Mouse (Mus musculus) thymus, postnatal 10 days (tissue): ENCODE data around the gene Mbd3.
"Not testable (repeated sequence)": the region's sequence is repeated elsewhere in the genome, so short reads cannot be mapped to it uniquely, and the experiment has no call there.

Experiments used
- DNase-seq, 2 experiments: peaks; one replicate each; pipeline ENCODE4 v3.0.0; 2021; ENCODE audit warnings: low spot score in 2 of 2

Gene Mbd3

GRCm38 (mm10) chr10:80369995-80370747 is 29.2 kb downstream of the Mbd3 start:
- DNase-seq: peak; percentile 18 to 33

- DNase-seq: no peak
Measured at GRCm38 (mm10) chr10:80368392-80368791, 31.0 kb downstream of the Mbd3 start.

GRCm38 (mm10) chr10:80367954-80368353 is 31.4 kb downstream of the Mbd3 start:
- no peak for DNase-seq

- DNase-seq: no peak
Measured at GRCm38 (mm10) chr10:80365736-80366135, 33.6 kb downstream of the Mbd3 start.

- no peak for DNase-seq
Measured at GRCm38 (mm10) chr10:80363734-80364133, 35.6 kb downstream of the Mbd3 start.

- DNase-seq: no peak
Measured at GRCm38 (mm10) chr10:80357994-80358639, 41.2 kb downstream of the Mbd3 start.

GRCm38 (mm10) chr10:80357336-80357735 is 42.0 kb downstream of the Mbd3 start:
- DNase-seq: no peak

- no peak for DNase-seq
Measured at GRCm38 (mm10) chr10:80356737-80357136, 42.6 kb downstream of the Mbd3 start.

GRCm38 (mm10) chr10:80356001-80356682 is 43.2 kb downstream of the Mbd3 start, which contains the start of gene Plk5:
Gene Plk5, plus strand, starts transcription at chr10:80356459.
- no peak for DNase-seq

GRCm38 (mm10) chr10:80355431-80355830 is 43.9 kb downstream of the Mbd3 start:
- no peak for DNase-seq

- DNase-seq: no peak
Measured at GRCm38 (mm10) chr10:80352727-80353126, 46.6 kb downstream of the Mbd3 start.

- no peak for DNase-seq
Measured at GRCm38 (mm10) chr10:80351896-80352295, 47.5 kb downstream of the Mbd3 start.

- DNase-seq: peak; percentile 68 to 89
Measured at GRCm38 (mm10) chr10:80350292-80350691, 49.1 kb downstream of the Mbd3 start.

- DNase-seq: no peak
Measured at GRCm38 (mm10) chr10:80348981-80349380, 50.4 kb downstream of the Mbd3 start.

- peak; percentile 38 to 75 for DNase-seq
Measured at GRCm38 (mm10) chr10:80348244-80348781, 51.0 kb downstream of the Mbd3 start, which contains the start of gene Adamtsl5. Gene Adamtsl5, minus strand, starts transcription at chr10:80348412.

GRCm38 (mm10) chr10:80347514-80347967 is 51.8 kb downstream of the Mbd3 start:
- no peak for DNase-seq

- DNase-seq: not testable (repeated sequence)
Measured at GRCm38 (mm10) chr10:80345929-80346328, 53.4 kb downstream of the Mbd3 start.

- DNase-seq: no peak
Measured at GRCm38 (mm10) chr10:80345122-80345521, 54.2 kb downstream of the Mbd3 start.

GRCm38 (mm10) chr10:80344131-80344661 is 55.2 kb downstream of the Mbd3 start:
- no peak for DNase-seq

- DNase-seq: no peak
Measured at GRCm38 (mm10) chr10:80343425-80343895, 55.9 kb downstream of the Mbd3 start.

GRCm38 (mm10) chr10:80342749-80343424 is 56.5 kb downstream of the Mbd3 start:
- DNase-seq: no peak
